ENCODE assay signal across 34 mouse cellular contexts in the genomic region with DNA sequence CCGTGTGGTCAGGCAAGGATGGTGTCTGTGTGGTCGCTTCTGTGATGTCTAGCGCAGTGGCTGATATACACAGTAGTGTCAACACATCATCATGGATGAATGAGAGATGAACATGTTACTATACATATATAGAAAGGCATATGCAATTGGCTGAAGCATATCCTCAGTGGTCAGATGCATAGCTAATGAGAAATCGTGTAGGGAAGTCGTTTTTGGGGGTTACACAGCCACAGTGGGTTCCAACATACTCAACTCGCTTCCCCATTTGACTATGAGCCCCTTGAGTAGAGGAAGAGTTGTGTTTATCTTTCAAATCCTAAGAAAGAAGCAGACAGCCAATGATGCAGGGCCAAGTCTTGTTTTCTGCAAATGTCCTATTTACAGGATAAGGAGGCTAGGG. TPM values are rescaled to one million over a fixed set of nuclear protein-coding genes. Genes with fewer than 3 reads are reported as not detected.
"Had no signal": no experiment of that assay in that cellular context is flagged by ENCODE, and none has a peak within 500 bp of the region (broad histone marks: within the 10 kb centered on the region; RNA-seq: fewer than 3 reads in every experiment).

No protein-coding gene starts in this region.

- H3K4me3 ChIP-seq: heart, embryonic 10.5 days; heart, embryonic 12.5 days; hindbrain, embryonic 10.5 days; hindbrain, embryonic 12.5 days; intestine, embryonic 15.5 days; layer of hippocampus, adult 2 months; left cerebral cortex, adult 2 months; limb, embryonic 10.5 days; limb, embryonic 12.5 days had no signal

- H3K4me1 ChIP-seq: hindbrain, embryonic 10.5 days; hindbrain, embryonic 12.5 days; intestine, embryonic 15.5 days had no signal

- H3K27me3 ChIP-seq: heart, embryonic 12.5 days; hindbrain, embryonic 12.5 days; intestine, embryonic 15.5 days; limb, embryonic 12.5 days had no signal

- H3K27ac ChIP-seq: heart, embryonic 10.5 days; hindbrain, embryonic 10.5 days; hindbrain, embryonic 12.5 days; hindbrain, embryonic 14.5 days; intestine, embryonic 15.5 days; layer of hippocampus, adult 2 months; left cerebral cortex, adult 2 months; limb, embryonic 10.5 days; limb, embryonic 12.5 days had no signal

- ATAC-seq: hindbrain, embryonic 16.5 days; inflammation-experienced regulatory T-cells, adult 6 months; intestine, embryonic 15.5 days; intestine, postnatal 0 days had no signal

- H3K36me3 ChIP-seq: heart, embryonic 10.5 days; heart, embryonic 12.5 days; hindbrain, embryonic 10.5 days; hindbrain, embryonic 12.5 days; intestine, embryonic 15.5 days; limb, embryonic 10.5 days; limb, embryonic 12.5 days had no signal

- DNase-seq: gastrocnemius, postnatal 14 days; heart, adult 11 months; heart, postnatal 10 days; heart, postnatal 4 days; kidney, adult 18-20 months; kidney, adult 8-10 months; kidney, postnatal 10 days; kidney, postnatal 25 days; kidney, postnatal 4 days; liver had no signal

RNA-seq across cellular contexts. Expression of gene Kcnj1, which starts 20.4 kb away (rescaled TPM):
- total RNA-seq: gastrocnemius, adult 18-20 months; gastrocnemius, adult 8-10 months; gastrocnemius, postnatal 14 days; gastrocnemius, postnatal 4 days; heart, adult 8-10 months; heart, postnatal 10 days; heart, postnatal 25 days; heart, postnatal 4 days; layer of hippocampus, adult 2 months; layer of hippocampus, postnatal 10 days; layer of hippocampus, postnatal 25 days; left cerebral cortex, adult 2 months; left cerebral cortex, postnatal 14 days; left cerebral cortex, postnatal 36 days had no signal
- polyA plus RNA-seq: heart, embryonic 10.5 days; heart, embryonic 12.5 days; heart, embryonic 14.5 days; hindbrain, embryonic 10.5 days; hindbrain, embryonic 12.5 days; hindbrain, embryonic 16.5 days; inflammation-experienced regulatory T-cells, adult 6 months; intestine, embryonic 15.5 days; intestine, postnatal 0 days; limb, embryonic 10.5 days; limb, embryonic 12.5 days; limb, embryonic 14.5 days had no signal

RNA-seq across cellular contexts. Expression of gene Kcnj5, which starts 48.6 kb away (rescaled TPM):
- total RNA-seq: gastrocnemius, adult 18-20 months; gastrocnemius, adult 8-10 months; gastrocnemius, postnatal 14 days; gastrocnemius, postnatal 4 days had no signal
- polyA plus RNA-seq: inflammation-experienced regulatory T-cells, adult 6 months had no signal
